Mouse (Mus musculus) layer of hippocampus, adult 9-10 months (tissue): ENCODE measurements at regions not wholly inside any gene's neighbourhood (a gene's known extent, or its start where the extent isn't known, plus 50 kb on each side); places are given as distances from the start of the nearest gene placed in this dataset.

Experiments used
- DNase-seq: peaks from one replicate; pipeline ENCODE4 v3.0.0; 2022; ENCODE audit warnings: low spot score

DNA sequence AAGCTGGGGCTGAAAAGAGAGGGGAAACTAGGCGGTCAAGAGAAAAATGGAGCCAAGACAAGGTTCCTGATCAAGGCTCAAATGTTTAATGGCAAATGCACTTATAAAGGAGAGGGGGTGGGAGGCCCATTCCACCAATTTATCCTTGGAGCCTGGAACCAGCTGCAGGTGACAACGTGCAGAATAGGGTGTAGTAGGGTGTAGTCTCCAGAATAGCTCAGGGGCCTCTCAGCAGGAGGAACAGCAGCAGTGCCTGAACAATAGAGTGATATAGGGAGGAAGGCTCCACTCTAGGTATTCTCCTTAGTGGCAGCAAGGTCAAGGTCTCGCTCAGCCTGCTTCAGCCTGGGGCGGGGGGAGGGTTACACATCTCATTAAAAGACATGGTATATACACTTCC is 451.7 kb downstream of the Ube2dnl2 start:
- no peak for DNase-seq

DNA sequence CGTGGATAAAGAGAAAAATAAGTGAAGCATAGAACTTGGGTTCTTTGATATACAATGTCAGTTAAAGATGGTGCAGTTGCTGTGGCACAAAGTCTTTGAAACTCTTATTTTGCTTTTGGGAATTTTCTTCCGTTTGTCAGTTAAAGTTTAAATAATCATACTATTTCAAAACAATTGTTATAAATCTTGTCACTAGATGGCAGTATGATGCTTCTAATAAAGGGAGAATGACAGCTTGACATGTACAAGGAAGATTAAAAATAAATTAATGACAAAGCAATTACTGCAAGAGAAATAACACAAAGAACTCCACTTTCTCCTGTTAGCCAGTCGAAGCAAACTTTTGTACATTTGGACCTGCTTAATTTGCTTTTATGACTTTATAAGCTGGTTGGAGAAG is 489.0 kb downstream of the Ube2dnl2 start:
- peak; percentile 2 for DNase-seq
